9 mouse cellular contexts compared by ENCODE assay signal in the genomic region with DNA sequence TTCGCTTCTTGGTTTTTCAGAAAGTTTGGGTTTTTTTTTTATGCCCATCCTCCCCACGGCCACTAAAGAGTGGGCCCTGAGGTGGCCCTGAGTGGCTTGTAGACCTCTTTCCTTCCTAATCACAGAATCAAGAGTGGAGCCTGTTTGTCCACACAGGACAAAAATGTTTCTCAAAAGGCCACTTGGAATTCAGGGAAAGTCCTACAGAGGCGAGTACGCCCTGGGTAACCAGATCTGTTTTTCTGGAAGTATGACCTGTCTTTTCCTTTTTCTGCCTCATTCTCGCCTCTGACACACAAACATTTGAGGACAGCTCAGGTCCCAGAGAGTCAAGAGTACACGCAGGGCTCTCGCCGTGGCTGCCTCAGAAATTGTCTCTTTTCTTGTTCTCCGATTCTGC. TPM values are rescaled to one million over a fixed set of nuclear protein-coding genes. Genes with fewer than 3 reads are reported as not detected.
DNase-seq lines count a peak whose midpoint lies in the region; ATAC-seq and TF ChIP-seq lines count a peak whose summit lies in the region.
"Had no signal": no experiment of that assay in that cellular context is flagged by ENCODE, and none has a peak within 500 bp of the region (broad histone marks: within the 10 kb centered on the region; RNA-seq: fewer than 3 reads in every experiment).

No protein-coding gene starts in this region.

- no peak overlapping the region for H3K27ac ChIP-seq in limb, embryonic 11.5 days (replicated peaks; ENCODE audit: low read depth, low read length)
- H3K27ac ChIP-seq in limb, embryonic 10.5 days, result no peak overlapping the region
- H3K27ac ChIP-seq in forebrain, postnatal 0 days (ENCODE audit: low read depth, low read length), result no peak overlapping the region
- H3K27ac ChIP-seq in lung, postnatal 0 days (ENCODE audit: low read length), result peak overlapping the region; percentile 55
- 0 out of 2 replicates have a peak overlapping the region, but pooled peaks have one; percentile 9 for H3K27ac ChIP-seq in stomach, embryonic 16.5 days (ENCODE audit: low read length)
- H3K27ac ChIP-seq: liver, embryonic 13.5 days had no signal

- no peak for DNase-seq in limb, embryonic 11.5 days (ENCODE audit: low spot score)
- no peak for DNase-seq in limb, embryonic 10.5 days (ENCODE audit: low spot score)
- DNase-seq in forebrain, postnatal 0 days, result no peak
- DNase-seq in lung, postnatal 0 days (ENCODE audit: low spot score), result peak; percentile 72
- DNase-seq in layer of hippocampus, adult 9-11 months, result no peak
- no peak for DNase-seq in c-Kit-positive CD71-positive TER-119-positive erythroid progenitor cells, embryonic 14.5 days (ENCODE audit: low spot score)
- DNase-seq: liver, embryonic 13.5 days had no signal

- H3K36me3 ChIP-seq in limb, embryonic 11.5 days (ENCODE audit: control insufficient read depth, insufficient read depth, low read length), result no peaks in the 10 kb centered on the region
- no peaks in the 10 kb centered on the region for H3K36me3 ChIP-seq in limb, embryonic 10.5 days
- H3K36me3 ChIP-seq in forebrain, postnatal 0 days (ENCODE audit: insufficient read depth), result no peaks in the 10 kb centered on the region
- H3K36me3 ChIP-seq in lung, postnatal 0 days (ENCODE audit: insufficient read depth, low read length), result no peaks in the 10 kb centered on the region
- H3K36me3 ChIP-seq in stomach, embryonic 16.5 days (ENCODE audit: control insufficient read depth, insufficient read depth, low read length), result no peaks in the 10 kb centered on the region
- H3K36me3 ChIP-seq: liver, embryonic 13.5 days had no signal

- WGBS in limb, embryonic 11.5 days, result 37% methylated on average over 9 of the region's 9 CpGs
- 32% methylated on average over 9 of the region's 9 CpGs for WGBS in limb, embryonic 10.5 days
- 54% methylated on average over 9 of the region's 9 CpGs for WGBS in forebrain, postnatal 0 days
- 39% methylated on average over 9 of the region's 9 CpGs for WGBS in lung, postnatal 0 days
- 60% methylated on average over 9 of the region's 9 CpGs for WGBS in stomach, embryonic 16.5 days

- TF ChIP-seq CTCF in forebrain, postnatal 0 days (IDR thresholded peaks at IDR 0.05; ENCODE audit: low read depth), result no peak
- no peak for TF ChIP-seq CTCF in lung, postnatal 0 days (IDR thresholded peaks at IDR 0.05)

- peak; percentile 85 for TF ChIP-seq EP300 in lung, postnatal 0 days (IDR thresholded peaks at IDR 0.05)

- H3K4me3 ChIP-seq in limb, embryonic 11.5 days (ENCODE audit: low read depth, low read length), result no peak overlapping the region
- H3K4me3 ChIP-seq in limb, embryonic 10.5 days, result no peak overlapping the region
- peak overlapping the region; percentile 68; the same call in 1 of the 2 replicates for H3K4me3 ChIP-seq in forebrain, postnatal 0 days (ENCODE audit: low read depth, low read length)
- H3K4me3 ChIP-seq in lung, postnatal 0 days (ENCODE audit: low read depth, low read length), result no peak overlapping the region
- H3K4me3 ChIP-seq in stomach, embryonic 16.5 days (replicated peaks; ENCODE audit: low read length), result no peak overlapping the region

- peak overlapping the region; percentile 7; the same call in 1 of the 2 replicates for H3K4me2 ChIP-seq in limb, embryonic 11.5 days (ENCODE audit: low read depth, severe bottlenecking)
- H3K4me2 ChIP-seq in forebrain, postnatal 0 days (ENCODE audit: low read depth), result peak overlapping the region; percentile 87
- peak overlapping the region; percentile 98; the same call in 1 of the 2 replicates for H3K4me2 ChIP-seq in lung, postnatal 0 days (replicated peaks; ENCODE audit: low read depth, low read length)
- H3K4me2 ChIP-seq in stomach, embryonic 16.5 days (ENCODE audit: low read depth, low read length), result no peak overlapping the region

- ATAC-seq in limb, embryonic 11.5 days (ENCODE audit: insufficient number of reproducible peaks, low FRiP score, low TSS enrichment, low read depth), result no peak
- no peak for ATAC-seq in forebrain, postnatal 0 days
- ATAC-seq in lung, postnatal 0 days, result peak; percentile 15; the same call in 1 of the 2 replicates
- no peak for ATAC-seq in stomach, embryonic 16.5 days (ENCODE audit: insufficient read depth, low FRiP score)

- H3K4me1 ChIP-seq in limb, embryonic 11.5 days (ENCODE audit: control insufficient read depth, insufficient read depth, low read length), result peaks cover 17% of the 10 kb centered on the region
- peaks cover 36% of the 10 kb centered on the region for H3K4me1 ChIP-seq in limb, embryonic 10.5 days
- H3K4me1 ChIP-seq in forebrain, postnatal 0 days (ENCODE audit: insufficient read depth), result no peaks in the 10 kb centered on the region
- H3K4me1 ChIP-seq in lung, postnatal 0 days (ENCODE audit: insufficient read depth, low read depth, low read length), result peaks cover 6% of the 10 kb centered on the region; the same call in 1 of the 2 replicates
- 0 out of 2 replicates have a peak, but pooled peaks cover 3% of the 10 kb centered on the region for H3K4me1 ChIP-seq in stomach, embryonic 16.5 days (ENCODE audit: control insufficient read depth, insufficient read depth, low read length)

- no peak overlapping the region for H3K9ac ChIP-seq in limb, embryonic 11.5 days (ENCODE audit: low read length)
- no peak overlapping the region for H3K9ac ChIP-seq in forebrain, postnatal 0 days
- H3K9ac ChIP-seq in lung, postnatal 0 days (replicated peaks; ENCODE audit: low read depth), result no peak overlapping the region
- H3K9ac ChIP-seq in stomach, embryonic 16.5 days (ENCODE audit: low read length), result no peak overlapping the region
- H3K9ac ChIP-seq: liver, embryonic 13.5 days had no signal

- peaks cover 6% of the 10 kb centered on the region; the same call in 1 of the 2 replicates for H3K27me3 ChIP-seq in limb, embryonic 11.5 days (ENCODE audit: control insufficient read depth, insufficient read depth, low read length)
- 0 out of 2 replicates have a peak, but pooled peaks cover 11% of the 10 kb centered on the region for H3K27me3 ChIP-seq in limb, embryonic 10.5 days (ENCODE audit: low read depth, poor library complexity, severe bottlenecking)
- H3K27me3 ChIP-seq in forebrain, postnatal 0 days (ENCODE audit: insufficient read depth, low read length), result no peaks in the 10 kb centered on the region
- no peaks in the 10 kb centered on the region for H3K27me3 ChIP-seq in lung, postnatal 0 days (replicated peaks; ENCODE audit: insufficient read depth, low read length)
- 0 out of 2 replicates have a peak, but pooled peaks cover 3% of the 10 kb centered on the region for H3K27me3 ChIP-seq in stomach, embryonic 16.5 days (ENCODE audit: control insufficient read depth, insufficient read depth, low read length)

- H3K9me3 ChIP-seq in limb, embryonic 11.5 days (ENCODE audit: control insufficient read depth, low read length), result no peaks in the 10 kb centered on the region
- no peaks in the 10 kb centered on the region for H3K9me3 ChIP-seq in limb, embryonic 10.5 days (replicated peaks)
- H3K9me3 ChIP-seq in forebrain, postnatal 0 days (ENCODE audit: low read length), result no peaks in the 10 kb centered on the region
- H3K9me3 ChIP-seq in lung, postnatal 0 days (ENCODE audit: low read length), result no peaks in the 10 kb centered on the region
- no peaks in the 10 kb centered on the region for H3K9me3 ChIP-seq in stomach, embryonic 16.5 days (replicated peaks; ENCODE audit: control insufficient read depth, low read length)

RNA-seq across cellular contexts. Expression of a gene that starts 1.5 kb away (rescaled TPM):
- 1.1 and 1.8 TPM in 2 replicates for polyA plus RNA-seq in limb, embryonic 11.5 days (2014; fragmentation: Nextera tagmentation; extraction: Ambion mirVana)
- 1.8 and 2.6 TPM in 2 replicates for polyA plus RNA-seq in limb, embryonic 10.5 days (2016; fragmentation: Nextera tagmentation; extraction: Ambion mirVana)
- 10.8 and 20.7 TPM in 2 replicates for total RNA-seq in forebrain, postnatal 0 days (2014; rRNA removed)
- polyA plus RNA-seq in forebrain, postnatal 0 days (2015; fragmentation: Nextera tagmentation; extraction: Ambion mirVana), result 6.0 and 10.4 TPM in 2 replicates
- polyA plus RNA-seq in lung, postnatal 0 days (2015; fragmentation: Nextera tagmentation; extraction: Ambion mirVana), result 13.5 and 14.5 TPM in 2 replicates
- 1.8 and 2.4 TPM in 2 replicates for polyA plus RNA-seq in stomach, embryonic 16.5 days (2015; fragmentation: Nextera tagmentation; extraction: Ambion mirVana)

RNA-seq across cellular contexts. Expression of a gene that starts 19.6 kb away (rescaled TPM):
- polyA plus RNA-seq in limb, embryonic 11.5 days (2014; fragmentation: Nextera tagmentation; extraction: Ambion mirVana), result 0.15 and 0.20 TPM in 2 replicates
- polyA plus RNA-seq in limb, embryonic 10.5 days (2016; fragmentation: Nextera tagmentation; extraction: Ambion mirVana), result 0.06 and 0.16 TPM in 2 replicates
- 0.38 and 0.62 TPM in 2 replicates for total RNA-seq in forebrain, postnatal 0 days (2014; rRNA removed)
- polyA plus RNA-seq in forebrain, postnatal 0 days (2015; fragmentation: Nextera tagmentation; extraction: Ambion mirVana), result 0.12 and 0.13 TPM in 2 replicates
- 0.12 and 0.15 TPM in 2 replicates for polyA plus RNA-seq in lung, postnatal 0 days (2015; fragmentation: Nextera tagmentation; extraction: Ambion mirVana)
- polyA plus RNA-seq in stomach, embryonic 16.5 days (2015; fragmentation: Nextera tagmentation; extraction: Ambion mirVana), result not detected in 2 replicates
- polyA plus RNA-seq: liver, embryonic 13.5 days had no signal

RNA-seq across cellular contexts. Expression of a gene that starts 59.2 kb away (rescaled TPM):
- 0.59 and 0.74 TPM in 2 replicates for polyA plus RNA-seq in limb, embryonic 11.5 days (2014; fragmentation: Nextera tagmentation; extraction: Ambion mirVana)
- polyA plus RNA-seq in limb, embryonic 10.5 days (2016; fragmentation: Nextera tagmentation; extraction: Ambion mirVana), result 0.09 and 0.28 TPM in 2 replicates
- total RNA-seq in forebrain, postnatal 0 days (2014; rRNA removed), result 112 and 118 TPM in 2 replicates
- 107 and 127 TPM in 2 replicates for polyA plus RNA-seq in forebrain, postnatal 0 days (2015; fragmentation: Nextera tagmentation; extraction: Ambion mirVana)
- polyA plus RNA-seq in lung, postnatal 0 days (2015; fragmentation: Nextera tagmentation; extraction: Ambion mirVana), result 0.05 TPM in 1 of 2 replicates, not detected in the other
- 3.3 and 3.6 TPM in 2 replicates for polyA plus RNA-seq in stomach, embryonic 16.5 days (2015; fragmentation: Nextera tagmentation; extraction: Ambion mirVana)
- total RNA-seq: gastrocnemius, postnatal 36 days had no signal

Comparison
In these comparisons a context has a peak if more than half of its experiments do, and no peak if none do; other contexts are left out.
1. H3K27ac ChIP-seq: peak in lung, postnatal 0 days (single experiment) and stomach, embryonic 16.5 days (single experiment); none in limb, embryonic 11.5 days (single experiment), limb, embryonic 10.5 days (single experiment) and forebrain, postnatal 0 days (single experiment).
2. RNA of a gene that starts 59.2 kb away (polyA plus RNA-seq): 107 to 127 TPM in forebrain, postnatal 0 days; 3.3 to 3.6 TPM in stomach, embryonic 16.5 days, 0.59 to 0.74 TPM in limb, embryonic 11.5 days, 0.09 to 0.28 TPM in limb, embryonic 10.5 days and 0.05 TPM in lung, postnatal 0 days; every median in the first group is over 10 times any median in the second.